Mouse (Mus musculus): ENCODE measurements at regions not wholly inside any gene's neighbourhood (a gene's known extent, or its start where the extent isn't known, plus 50 kb on each side); places are given as distances from the start of the nearest gene placed in this dataset.

DNA sequence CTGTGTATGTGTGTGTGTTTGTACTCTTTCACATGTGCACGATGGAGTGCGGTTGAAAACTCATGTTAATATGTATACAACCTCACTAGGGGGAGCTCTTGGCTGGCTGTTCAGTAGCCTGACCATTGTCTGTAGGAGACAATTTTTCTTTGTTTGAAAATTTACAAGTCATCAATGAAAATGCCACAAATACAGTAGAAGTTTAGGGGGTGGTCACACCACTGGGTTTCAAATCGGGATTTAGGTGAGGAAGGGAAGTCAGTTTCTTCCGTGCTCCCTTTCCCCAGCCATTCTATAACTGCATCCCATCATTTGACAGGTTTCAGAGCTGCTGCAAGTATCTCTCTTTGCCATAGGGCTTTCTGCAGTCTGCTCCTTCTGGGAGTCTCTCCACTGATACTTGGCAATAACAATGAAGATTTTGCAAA, 366.9 kb upstream of the Fam92a start:
- no peak for DNase-seq (ENCODE audit: low spot score in 2 of 2)

DNA sequence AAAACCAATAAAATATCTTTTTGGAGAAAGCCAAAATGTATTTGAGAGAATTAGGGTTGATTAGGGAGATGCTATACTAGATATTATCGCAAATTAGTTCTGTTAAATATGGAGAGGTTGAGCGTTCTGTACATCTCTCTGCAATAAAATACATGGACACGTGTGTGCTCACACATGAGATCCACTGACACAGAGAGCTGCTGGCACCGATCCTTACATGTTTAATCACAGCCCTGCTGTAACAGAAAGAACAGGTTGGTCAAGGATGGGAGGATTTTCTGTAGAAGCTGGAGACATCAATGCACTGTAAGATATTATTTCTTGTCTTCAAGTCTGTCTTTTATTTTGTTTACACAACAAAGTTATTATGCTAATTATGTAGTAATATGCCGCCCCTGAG, 366.2 kb upstream of the Fam92a start:
- no peak for DNase-seq (ENCODE audit: low spot score in 2 of 2)

DNA sequence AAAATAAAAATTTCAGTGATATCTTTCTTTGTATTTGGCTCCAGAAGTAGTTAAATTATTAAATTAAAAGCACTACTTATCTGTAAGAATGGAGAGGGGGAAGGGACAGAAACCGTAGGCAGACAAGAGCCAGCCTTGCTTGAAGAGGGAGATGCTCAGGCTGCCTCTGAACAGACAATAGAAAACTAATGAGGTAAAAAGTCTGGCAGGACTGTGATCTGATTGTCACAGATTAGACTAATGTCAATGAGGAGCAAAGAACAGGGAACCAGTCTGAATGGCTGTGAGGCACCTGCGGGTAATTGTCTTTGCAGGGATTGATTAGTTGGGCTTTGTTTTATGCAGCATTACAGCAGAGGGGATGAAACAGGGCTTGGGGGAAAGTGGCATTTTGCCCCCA, 362.3 kb upstream of the Fam92a start:
- no peak for DNase-seq (ENCODE audit: low spot score in 2 of 2)

DNA sequence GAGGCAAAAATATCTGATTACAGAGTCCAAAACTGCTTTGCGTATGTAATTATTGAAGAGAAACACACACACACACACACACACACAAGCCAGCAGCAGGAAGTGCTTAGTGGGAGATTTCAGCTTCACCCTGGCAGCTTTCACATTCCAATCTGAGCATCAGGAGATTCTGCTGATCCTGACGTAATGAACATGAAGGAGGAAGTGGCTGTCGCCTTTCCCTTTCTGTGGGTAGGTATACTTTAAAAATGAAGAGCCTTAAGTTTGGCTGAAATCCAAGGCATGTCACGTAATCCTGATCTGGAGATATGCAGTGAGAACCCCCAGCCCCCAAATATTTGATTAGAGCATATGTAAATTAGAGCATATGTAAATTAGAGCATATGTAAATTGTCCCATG, 361.1 kb upstream of the Fam92a start:
- no peak for DNase-seq (ENCODE audit: low spot score in 2 of 2)

DNA sequence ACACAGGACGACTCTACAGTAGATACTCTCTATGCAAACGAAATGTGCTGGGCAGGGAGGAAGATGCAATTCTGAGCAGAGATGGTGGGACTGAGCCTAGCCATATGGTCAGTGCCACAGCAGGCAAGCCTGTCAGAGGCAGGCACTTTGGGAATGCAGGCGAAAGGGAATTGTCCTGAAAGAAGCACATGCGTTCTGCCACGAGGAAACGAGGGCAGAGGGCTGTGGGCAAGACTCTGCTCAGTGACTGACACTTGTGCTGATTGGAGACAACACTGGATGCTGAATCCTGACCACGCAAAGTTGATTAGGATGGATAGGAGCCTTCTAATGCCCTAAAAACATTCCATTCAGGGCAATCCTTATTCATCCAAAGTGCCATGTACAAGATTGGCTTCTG, 350.5 kb upstream of the Fam92a start:
- DNase-seq (ENCODE audit: low spot score in 2 of 2): no peak

DNA sequence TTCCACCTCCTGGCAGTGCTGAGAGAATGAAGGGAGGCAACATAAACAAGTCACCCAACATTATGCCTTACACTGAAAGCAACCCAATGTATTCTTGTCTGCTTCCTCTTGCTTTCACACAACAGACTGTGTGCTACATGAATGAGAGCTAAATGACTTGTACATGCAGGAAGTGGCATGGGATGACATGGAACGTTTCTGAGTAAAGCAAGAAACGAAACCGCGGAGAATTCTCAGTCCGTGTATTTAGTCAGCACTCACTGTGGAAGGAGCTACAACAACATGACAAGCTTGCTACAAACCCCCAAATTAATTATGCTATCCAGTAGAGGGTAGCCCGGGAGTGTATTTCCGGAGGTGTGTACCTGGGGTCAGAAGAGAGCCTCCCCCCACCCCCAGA, 349.4 kb upstream of the Fam92a start:
- DNase-seq (ENCODE audit: low spot score in 2 of 2): no peak

DNA sequence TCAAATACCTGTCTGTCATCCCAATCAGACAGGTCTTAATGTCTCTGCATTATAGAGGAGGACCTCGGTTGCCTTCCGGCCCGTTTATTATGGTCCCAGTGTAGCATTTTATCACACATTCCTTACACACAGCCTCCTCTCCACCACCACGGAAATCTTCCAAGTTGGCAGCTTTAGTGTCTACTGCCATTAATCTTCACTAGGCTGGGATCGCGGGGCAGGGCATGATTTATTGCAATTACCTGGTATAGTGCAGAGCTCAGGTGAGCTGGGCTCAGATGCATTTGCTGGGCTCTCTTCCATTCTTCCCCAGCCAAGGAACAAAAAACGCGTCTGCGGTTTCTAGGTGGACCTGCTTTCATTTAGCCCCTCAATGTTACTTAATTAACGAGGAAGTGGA, 344.7 kb upstream of the Fam92a start:
- DNase-seq (ENCODE audit: low spot score in 2 of 2): no peak

DNA sequence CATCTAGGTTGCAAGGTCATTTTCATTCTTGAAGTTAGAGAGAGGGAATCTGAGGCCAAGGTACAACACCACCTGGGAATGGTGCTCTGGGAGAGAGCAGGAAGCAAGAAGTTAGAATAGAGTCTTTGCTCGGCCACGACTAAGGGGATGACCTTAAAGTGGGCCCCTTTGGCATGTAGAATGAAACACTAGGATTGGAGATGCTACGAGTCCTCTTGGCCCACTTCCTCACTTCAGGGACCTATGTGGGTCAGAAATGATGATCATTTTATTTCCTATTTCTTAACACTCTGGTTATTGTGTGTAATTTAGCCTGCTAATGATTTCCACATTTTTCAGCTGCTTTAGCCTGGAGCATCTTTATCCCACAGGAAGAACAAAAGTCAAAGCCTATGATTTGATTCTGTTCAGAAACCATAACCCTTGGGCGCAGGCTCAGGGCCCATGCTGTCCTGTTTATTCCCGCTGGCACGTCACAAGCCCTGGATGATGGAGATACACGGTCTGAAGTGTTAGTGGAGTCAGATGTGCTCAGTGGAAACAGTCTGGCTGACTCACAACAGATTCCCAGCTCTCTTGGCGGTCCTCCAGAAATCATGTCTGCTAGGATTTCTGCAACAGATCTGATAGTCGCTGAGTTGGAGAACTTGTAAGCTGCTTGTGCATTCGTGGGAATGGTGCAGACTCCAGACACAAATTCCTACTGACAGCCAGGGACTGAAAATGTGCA, 340.0 kb upstream of the Fam92a start:
- DNase-seq (ENCODE audit: low spot score in 2 of 2): peak; percentile 1 to 28

DNA sequence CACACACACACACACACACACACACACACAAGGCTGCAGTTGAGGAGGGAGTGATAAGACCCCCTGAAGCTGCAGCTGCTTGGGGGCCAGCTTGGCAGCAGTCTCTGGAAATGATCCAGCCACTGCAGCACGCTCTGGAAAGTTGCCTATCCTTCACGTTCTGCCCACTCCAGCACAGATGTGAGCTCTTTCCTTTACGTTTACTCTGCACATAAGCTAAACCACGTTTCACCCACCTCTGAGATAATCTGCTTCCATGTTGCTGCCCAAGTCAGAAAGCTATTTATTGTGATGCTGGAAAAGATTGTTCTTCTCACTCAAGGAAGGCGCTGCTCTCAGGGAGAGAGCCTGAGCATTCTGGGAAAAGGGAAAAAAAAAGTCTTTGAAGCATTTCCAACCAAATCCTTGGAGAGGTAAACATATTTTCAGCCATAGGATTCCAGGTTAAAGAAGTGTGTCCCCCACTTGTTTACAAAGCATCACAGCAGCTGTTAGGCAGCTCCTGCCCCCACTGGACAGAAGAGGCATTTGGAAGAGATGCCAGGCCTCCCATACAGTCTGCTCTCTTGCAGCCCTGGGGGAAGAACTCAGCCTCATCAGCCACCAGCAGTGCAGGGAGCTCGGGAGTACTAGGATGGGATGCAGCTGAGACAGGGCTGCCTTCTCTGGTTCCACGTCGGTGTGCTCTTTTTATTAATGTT, 335.2 kb upstream of the Fam92a start:
- DNase-seq (ENCODE audit: low spot score in 2 of 2): no peak

DNA sequence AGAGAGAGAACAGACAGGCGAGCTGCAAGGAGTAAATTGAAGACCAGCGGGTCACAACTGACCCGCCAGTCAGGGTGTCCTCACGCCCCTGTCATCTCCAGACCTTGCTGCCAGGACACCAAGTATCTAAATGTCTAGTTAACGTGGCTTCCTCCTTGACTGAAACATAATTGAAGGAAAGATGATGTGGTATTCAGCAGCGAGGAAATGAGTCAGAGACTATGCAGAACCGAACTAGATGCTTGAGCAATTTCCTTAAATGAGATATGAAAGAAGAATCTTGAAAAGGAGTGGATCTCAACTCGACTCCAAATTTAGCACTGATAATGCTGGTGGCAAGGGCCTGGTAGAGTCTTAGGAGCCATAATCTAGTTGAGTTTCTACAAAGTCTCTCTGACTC, 329.3 kb upstream of the Fam92a start:
- DNase-seq (ENCODE audit: low spot score in 2 of 2): no peak

DNA sequence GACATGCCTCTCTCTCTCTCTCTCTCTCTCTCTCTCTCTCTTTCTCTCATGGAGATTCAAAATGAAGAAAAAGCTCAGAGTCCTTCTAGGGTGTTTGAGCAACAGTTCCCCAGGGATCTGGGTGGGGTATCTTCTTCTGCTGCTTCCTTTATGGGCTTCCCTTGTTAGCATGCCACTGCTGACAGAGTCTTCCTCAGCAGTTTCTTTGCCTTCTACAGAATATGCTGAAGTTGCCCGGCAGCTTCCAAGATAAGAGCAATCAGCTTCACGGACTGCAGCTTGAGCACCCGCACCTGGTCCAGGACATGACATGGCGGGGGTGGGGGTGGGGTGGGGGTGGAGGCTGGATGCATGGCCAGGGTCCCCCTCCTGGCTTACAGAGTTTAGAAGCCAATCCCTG, 326.6 kb upstream of the Fam92a start:
- no peak for DNase-seq (ENCODE audit: low spot score in 2 of 2)

DNA sequence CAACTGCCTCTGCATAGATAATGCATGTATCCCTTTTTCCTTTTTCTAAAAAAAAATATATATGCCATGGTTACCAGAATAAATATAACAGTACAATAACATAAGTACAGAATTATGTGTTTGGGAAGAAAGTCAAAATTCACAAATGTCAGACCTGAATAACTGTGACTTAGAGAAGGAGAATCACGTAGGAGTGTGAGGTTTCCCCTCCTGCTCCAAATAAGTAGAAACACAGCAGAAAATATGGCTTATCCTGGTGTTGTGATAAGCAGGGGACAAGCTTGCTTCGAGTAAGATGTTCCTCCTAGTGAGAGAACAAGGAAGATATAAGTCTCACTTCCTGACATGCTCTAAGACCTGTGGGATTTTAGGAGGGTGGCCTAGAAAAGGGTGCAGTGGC, 320.7 kb upstream of the Fam92a start:
- no peak for DNase-seq (ENCODE audit: low spot score in 2 of 2)

DNA sequence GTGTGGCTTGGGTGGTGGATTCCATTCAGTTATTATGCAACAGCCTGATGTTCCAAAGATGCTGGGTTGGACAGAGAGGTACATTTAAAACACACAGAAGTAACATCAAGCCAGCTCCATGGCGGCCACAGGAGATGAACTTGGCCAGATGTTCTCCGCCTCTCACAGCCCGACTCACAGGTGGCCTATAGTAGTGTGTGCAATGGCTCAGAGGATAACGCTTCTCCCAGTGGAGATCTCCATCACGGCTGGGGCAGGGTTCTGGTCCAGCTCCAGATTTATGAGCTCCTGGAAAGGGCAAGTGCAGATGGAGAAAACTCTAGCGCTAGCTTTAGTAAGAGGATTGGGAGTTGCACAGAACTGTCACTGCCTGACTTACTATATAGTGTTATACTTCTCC, 319.5 kb upstream of the Fam92a start:
- no peak for DNase-seq (ENCODE audit: low spot score in 2 of 2)

DNA sequence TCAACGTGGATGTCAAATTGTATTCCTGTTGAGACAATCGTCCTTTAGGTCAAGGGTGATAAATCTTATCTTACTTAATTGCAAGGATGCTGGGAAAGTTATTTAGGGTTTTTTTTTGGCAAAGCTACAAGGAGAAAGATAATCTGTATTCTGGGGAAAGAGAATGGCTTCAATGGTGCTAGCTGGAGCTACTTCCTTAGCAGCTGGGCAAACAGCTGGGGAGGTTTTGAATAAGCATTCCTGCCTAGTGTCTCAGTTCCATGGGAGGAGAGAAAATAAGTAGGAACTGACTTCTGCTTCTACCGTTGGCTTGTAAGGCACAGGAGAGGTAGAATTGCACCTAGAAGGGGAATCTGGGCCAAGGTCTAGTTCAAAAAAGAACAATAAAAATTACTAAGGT, 318.3 kb upstream of the Fam92a start:
- DNase-seq (ENCODE audit: low spot score in 2 of 2): no peak

DNA sequence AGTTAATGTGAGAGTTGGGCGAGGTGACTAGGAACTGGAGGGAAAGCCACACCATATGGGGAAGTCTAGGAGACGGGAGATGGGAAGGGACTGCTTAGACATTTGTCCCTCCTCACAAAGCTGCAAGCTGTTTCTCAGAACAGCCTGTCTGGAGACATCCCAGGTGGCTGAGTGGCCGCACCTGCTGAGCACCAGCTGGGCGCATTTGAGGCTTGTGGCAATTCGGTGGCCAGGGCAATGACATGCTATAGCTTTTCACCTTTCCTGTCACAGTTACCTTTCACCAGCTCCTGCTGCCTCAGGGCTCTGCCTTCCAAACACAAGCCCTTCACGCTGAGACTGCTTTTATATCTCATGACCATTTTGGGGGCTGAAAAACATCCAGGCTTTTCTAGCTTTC, 317.5 kb upstream of the Fam92a start:
- DNase-seq (ENCODE audit: low spot score in 2 of 2): no peak

DNA sequence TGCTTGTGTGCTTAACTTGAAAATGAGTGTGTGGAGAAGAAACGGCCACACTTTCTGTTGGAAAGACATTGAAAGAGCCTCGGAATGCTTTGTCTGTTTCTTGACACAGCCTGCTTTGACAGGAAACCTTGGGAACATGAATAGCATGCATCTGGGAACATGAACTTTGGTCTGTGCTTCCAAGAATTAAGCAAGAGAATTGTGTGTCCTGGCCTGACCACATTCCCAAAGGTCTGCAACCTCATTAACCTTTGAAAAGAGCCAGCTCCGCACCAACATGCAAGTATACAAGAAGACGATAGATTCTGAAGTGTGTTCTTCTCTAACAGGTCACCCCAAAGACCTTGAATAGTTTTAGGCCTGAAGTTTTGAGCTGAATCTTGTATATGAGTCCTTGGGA, 309.7 kb upstream of the Fam92a start:
- DNase-seq (ENCODE audit: low spot score in 2 of 2): no peak

DNA sequence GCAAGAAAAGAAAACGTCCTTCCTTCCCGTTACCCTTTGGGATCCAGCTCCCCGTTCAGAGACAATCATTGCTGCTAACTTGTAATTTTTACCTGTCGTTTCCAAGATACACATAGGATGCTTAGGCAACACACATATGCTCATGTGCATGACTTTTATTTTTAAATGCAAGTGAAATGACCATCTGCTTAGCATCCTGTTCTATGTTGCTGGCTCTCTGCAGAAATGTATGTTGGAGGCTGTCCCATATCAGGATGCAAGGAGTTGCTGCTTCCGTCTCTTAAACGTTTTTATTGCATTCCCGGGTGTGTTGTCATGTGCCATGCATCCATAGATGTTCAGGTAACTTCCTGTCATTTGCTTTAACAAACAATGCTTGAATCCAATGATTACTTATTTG, 304.9 kb upstream of the Fam92a start:
- no peak for DNase-seq (ENCODE audit: low spot score in 2 of 2)

DNA sequence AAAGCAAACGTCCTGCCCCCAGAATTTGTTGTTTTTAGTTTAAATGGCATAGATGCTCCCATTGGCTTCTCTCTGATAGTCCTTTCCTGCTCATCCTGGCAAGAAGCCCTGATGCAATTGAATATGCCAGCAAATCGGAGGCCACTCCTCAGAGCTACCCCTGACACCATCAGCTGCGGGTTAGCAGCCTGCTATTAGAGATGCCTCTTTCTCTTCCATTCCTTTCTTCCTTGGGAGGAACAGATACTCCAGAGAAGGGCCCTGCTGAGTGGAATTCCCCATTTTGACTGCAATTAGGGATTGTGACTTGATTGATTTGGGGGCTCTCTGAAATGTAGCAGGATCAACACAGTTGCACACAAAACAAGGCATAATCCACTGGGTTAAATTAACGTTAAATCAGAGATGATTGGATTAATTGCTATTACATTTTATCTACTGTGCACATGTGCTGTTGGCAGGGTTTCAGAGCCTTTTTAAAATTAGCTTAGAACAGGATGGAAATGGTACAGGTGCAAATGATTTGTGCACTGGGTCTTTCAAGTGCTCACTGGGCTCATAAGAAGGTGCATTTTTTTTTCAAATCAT, 303.3 kb upstream of the Fam92a start:
- no peak for DNase-seq (ENCODE audit: low spot score in 2 of 2)

DNA sequence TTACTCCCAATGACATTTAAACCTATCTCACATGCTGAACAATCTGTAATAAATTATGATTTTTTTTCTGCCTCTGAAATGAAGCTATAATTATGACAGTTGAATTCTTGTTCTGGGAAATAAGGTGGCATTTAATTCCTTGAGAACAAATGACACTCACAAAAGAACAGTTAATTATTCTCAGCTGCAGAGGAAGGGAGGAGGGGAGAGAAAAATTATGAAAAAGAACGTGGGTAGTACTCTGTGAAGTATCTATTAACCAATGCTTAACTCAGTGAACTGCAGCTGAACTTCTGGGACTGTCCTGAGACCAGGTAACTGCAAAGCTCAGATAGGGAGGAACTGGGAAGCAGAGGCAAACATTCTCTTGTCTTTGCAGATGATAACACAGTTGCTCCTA, 302.6 kb upstream of the Fam92a start:
- DNase-seq (ENCODE audit: low spot score in 2 of 2): no peak

DNA sequence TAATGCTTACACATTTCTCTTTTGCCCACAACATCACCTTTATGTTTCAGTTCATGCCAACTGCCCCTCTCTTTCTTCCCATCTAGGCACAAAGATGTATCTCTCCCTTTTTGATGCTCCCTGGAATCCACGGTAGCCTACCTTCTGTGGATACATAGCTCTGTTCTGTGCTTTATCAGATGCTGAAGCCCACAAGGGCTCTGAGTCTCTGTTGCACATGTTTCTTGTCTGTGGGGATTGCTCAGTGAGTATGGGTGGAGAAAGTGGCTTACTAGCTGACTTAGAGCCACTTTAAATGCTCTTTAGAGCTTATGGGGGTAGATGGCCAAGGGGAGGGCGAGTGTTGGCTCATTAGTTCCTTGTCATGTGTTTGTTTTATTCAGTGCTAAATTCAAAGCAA, 289.9 kb upstream of the Fam92a start:
- DNase-seq (ENCODE audit: low spot score in 2 of 2): no peak

DNA sequence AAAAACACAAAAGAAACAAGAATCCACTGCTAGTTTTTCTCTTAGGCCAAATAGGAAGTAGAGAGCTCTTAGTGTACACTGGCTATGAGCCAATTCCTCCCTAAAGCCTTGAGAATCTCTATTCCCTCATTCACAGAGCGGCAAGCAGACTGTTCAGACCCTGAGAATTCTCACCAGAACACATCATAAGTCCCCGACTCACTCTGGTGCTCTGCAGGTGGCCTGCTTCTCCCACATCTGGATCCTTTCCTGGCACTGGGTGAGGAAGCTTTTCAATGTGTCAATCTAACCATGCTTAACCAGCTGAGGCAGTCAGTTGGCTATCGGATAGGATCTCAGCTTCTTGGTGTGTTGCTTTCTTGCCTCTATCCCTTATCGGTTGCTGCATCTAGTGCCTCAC, 289.4 kb upstream of the Fam92a start:
- DNase-seq (ENCODE audit: low spot score in 2 of 2): no peak

DNA sequence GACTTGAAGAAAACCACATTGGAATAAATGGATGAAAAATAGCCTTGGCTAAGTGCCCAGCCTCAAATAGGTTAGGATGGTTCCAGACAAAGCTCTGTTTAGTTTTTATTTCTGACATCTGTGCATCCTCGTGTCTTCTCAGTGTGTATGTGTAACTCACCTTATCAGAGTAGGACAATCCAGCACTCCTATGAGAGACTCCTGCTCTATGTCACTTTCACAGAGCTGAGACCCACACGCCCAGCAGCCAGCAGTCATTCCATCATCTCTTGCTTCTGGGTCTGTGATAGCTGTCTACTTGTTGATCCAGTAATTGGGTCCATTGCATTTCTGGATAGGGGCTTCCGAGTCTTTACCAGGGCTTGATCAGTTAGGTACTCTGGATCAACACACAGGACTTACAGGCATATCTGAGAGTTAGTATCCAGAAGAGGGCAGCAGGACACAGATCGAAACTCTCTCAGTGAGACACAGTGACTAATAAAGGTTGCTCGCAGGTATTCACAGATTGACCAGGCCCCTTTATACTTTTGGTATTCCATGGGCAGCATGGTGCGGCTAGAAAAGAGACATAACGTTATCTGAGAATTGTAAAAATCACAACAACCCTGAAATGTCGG, 286.3 kb upstream of the Fam92a start:
- no peak for DNase-seq (ENCODE audit: low spot score in 2 of 2)

DNA sequence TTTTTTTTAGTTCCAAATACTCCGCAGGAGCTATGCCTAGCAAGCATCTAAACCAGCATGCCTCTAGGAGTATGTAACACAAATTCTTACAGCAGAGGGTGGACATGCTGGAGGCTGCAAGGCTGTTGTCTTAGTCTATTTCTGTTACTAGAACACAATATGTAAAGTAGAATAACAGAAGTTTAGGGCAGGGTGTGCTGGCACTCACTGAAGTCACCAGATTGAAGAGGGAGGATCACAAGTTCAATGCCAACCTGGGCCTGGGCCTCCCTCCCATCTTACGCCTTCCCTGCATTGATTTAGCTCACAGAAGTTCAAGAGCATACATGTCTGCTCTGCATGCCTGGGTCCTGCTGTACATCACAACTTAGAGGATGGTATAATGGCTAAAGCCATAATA, 280.3 kb upstream of the Fam92a start:
- DNase-seq (ENCODE audit: low spot score in 2 of 2): no peak
